Mouse (Mus musculus) thymus, adult 2 months (tissue): ENCODE results near the gene Tmem59.

Experiments
- CTCF ChIP-seq: fragments of 200-500 bp; IDR thresholded peaks from 2 replicates; pipeline ENCODE4 v1.5.1; 2012; ENCODE audit warnings: mild to moderate bottlenecking, control low read depth, low read length, moderate library complexity, borderline replicate concordance; ENCODE audit not compliant: control insufficient read depth, poor library complexity, insufficient read depth; ENCODE audit errors: extremely low read depth
- POLR2A ChIP-seq: fragments of 200-500 bp; IDR thresholded peaks from 2 replicates; pipeline ENCODE4 v1.6.1; 2012; ENCODE audit warnings: mild to moderate bottlenecking, low read length, control low read depth, moderate library complexity; ENCODE audit not compliant: control insufficient read depth, poor library complexity, insufficient read depth; ENCODE audit errors: extremely low read depth

DNA sequence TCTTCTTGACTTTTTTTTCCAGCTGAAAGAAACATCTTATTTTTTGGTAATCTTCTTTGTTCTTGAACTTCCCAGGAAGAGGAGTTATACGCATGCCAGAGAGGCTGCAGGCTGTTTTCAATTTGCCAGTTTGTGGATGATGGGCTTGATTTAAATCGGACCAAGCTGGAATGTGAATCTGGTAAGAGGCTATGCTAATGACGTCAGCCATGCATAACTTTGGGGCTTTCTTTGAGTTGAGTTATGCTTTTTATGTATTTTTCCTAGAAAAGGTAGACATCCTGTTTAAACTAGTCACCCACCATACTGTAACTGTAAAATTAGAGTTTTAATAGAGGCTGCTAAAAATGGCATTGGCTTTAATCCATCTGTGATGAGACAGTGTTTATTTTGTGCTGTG is 7.5 kb downstream of the Tmem59 start:
- TF ChIP-seq POLR2A (no peak), CTCF (no peak)
